ENCODE assay signal across 8 mouse cellular contexts in genomic region chr3:27862821-27863740, GRCm38 (mm10). TPM values are rescaled to one million over a fixed set of nuclear protein-coding genes. Genes with fewer than 3 reads are reported as not detected.
DNase-seq lines count a peak whose midpoint lies in the region; ATAC-seq and TF ChIP-seq lines count a peak whose summit lies in the region.

No protein-coding gene starts in this region.

- no peaks in the 10 kb centered on the region for H3K79me3 ChIP-seq in C2C12 (ENCODE audit: low read depth)

- no peak for TF ChIP-seq POLR2A in cerebellum, adult 2 months (IDR thresholded peaks at IDR 0.05; ENCODE audit: borderline replicate concordance, insufficient read depth, low read length)
- no peak for TF ChIP-seq POLR2A in olfactory bulb, adult 2 months (IDR thresholded peaks at IDR 0.05; ENCODE audit: insufficient read depth, low read depth, low read length)

- peak overlapping the region; percentile 25 for H3ac ChIP-seq in C2C12 (ENCODE audit: control insufficient read depth, insufficient read length, low read depth)

- no peak overlapping the region for H3K27ac ChIP-seq in cerebellum, adult 2 months (ENCODE audit: insufficient read depth, low read length)
- peak overlapping the region; percentile 46 for H3K27ac ChIP-seq in layer of hippocampus, adult 2 months
- peak overlapping the region; percentile 77 for H3K27ac ChIP-seq in liver, postnatal 0 days (ENCODE audit: low read depth)
- no peak overlapping the region for H3K27ac ChIP-seq in olfactory bulb, adult 2 months (ENCODE audit: insufficient read depth, low read depth, low read length)

- no peak overlapping the region for H3K4me3 ChIP-seq in C2C12 (ENCODE audit: insufficient read depth, poor library complexity, severe bottlenecking)
- peak overlapping the region; percentile 40 for H3K4me3 ChIP-seq in cerebellum, adult 2 months (replicated peaks; ENCODE audit: insufficient read depth, low read depth, low read length)
- H3K4me3 ChIP-seq in layer of hippocampus, adult 2 months: peak overlapping the region; percentile 55
- peak overlapping the region; percentile 19 for H3K4me3 ChIP-seq in liver, postnatal 0 days (ENCODE audit: low read depth, low read length)
- peak overlapping the region; percentile 34 for H3K4me3 ChIP-seq in olfactory bulb, adult 2 months (ENCODE audit: insufficient read depth, low read depth, low read length)

- no peaks in the 10 kb centered on the region for H3K36me3 ChIP-seq in C2C12 (ENCODE audit: control insufficient read depth, insufficient read depth)
- H3K36me3 ChIP-seq in liver, postnatal 0 days (replicated peaks; ENCODE audit: insufficient read depth, low read length): no peaks in the 10 kb centered on the region

- no peak for TF ChIP-seq EP300 in liver, postnatal 0 days (IDR thresholded peaks at IDR 0.05; ENCODE audit: low read depth)

- H3K9ac ChIP-seq in liver, postnatal 0 days (replicated peaks): peak overlapping the region; percentile 36; the same call in 1 of the 2 replicates

- 14% methylated on average over 16 of the region's 16 CpGs for WGBS in cerebellum, adult 2 months
- WGBS in liver, postnatal 0 days (ENCODE audit: insufficient replicate concordance): 7% methylated on average over 16 of the region's 16 CpGs
- 7% methylated on average over 16 of the region's 16 CpGs for WGBS in olfactory bulb, adult 2 months

- no peak for TF ChIP-seq CTCF in C2C12 (IDR thresholded peaks at IDR 0.05; ENCODE audit: control insufficient read depth, insufficient read depth, insufficient read length)
- TF ChIP-seq CTCF in cerebellum, adult 2 months (IDR thresholded peaks at IDR 0.05; ENCODE audit: borderline replicate concordance, insufficient read depth, low read depth, low read length): no peak; the same call in 1 of the 2 replicates
- peak; percentile 72 for TF ChIP-seq CTCF in layer of hippocampus, adult 2 months (conservative IDR thresholded peaks at IDR 0.05)
- peak; percentile 39 for TF ChIP-seq CTCF in liver, postnatal 0 days (IDR thresholded peaks at IDR 0.05; ENCODE audit: low read depth)
- no peak for TF ChIP-seq CTCF in olfactory bulb, adult 2 months (IDR thresholded peaks at IDR 0.05; ENCODE audit: insufficient read depth, low read depth, low read length)

- peak; percentile 100 for ATAC-seq in frontal cortex, adult (ENCODE audit: low TSS enrichment)
- peak; percentile 91 for ATAC-seq in liver, postnatal 0 days
- no peak for ATAC-seq in activated CD4-positive, CD25-positive, alpha-beta regulatory T cell, adult 4 months

- no peaks in the 10 kb centered on the region; the same call in 1 of the 2 replicates for H3K4me1 ChIP-seq in cerebellum, adult 2 months (ENCODE audit: control insufficient read depth, insufficient read depth, low read length)
- H3K4me1 ChIP-seq in liver, postnatal 0 days (ENCODE audit: insufficient read depth): peaks cover 16% of the 10 kb centered on the region
- peaks cover 9% of the 10 kb centered on the region; the same call in 1 of the 2 replicates for H3K4me1 ChIP-seq in olfactory bulb, adult 2 months (ENCODE audit: control insufficient read depth, insufficient read depth, low read length)

- H3K9me3 ChIP-seq in liver, postnatal 0 days (ENCODE audit: low read length): no peaks in the 10 kb centered on the region

- H3K27me3 ChIP-seq in C2C12 (ENCODE audit: control insufficient read depth, insufficient read depth, insufficient read length): no peaks in the 10 kb centered on the region
- no peaks in the 10 kb centered on the region; the same call in 1 of the 2 replicates for H3K27me3 ChIP-seq in cerebellum, adult 2 months (ENCODE audit: control insufficient read depth, insufficient read depth, low read length)
- H3K27me3 ChIP-seq in liver, postnatal 0 days (ENCODE audit: insufficient read depth, low read length): no peaks in the 10 kb centered on the region

- no peaks in the 10 kb centered on the region for H3K79me2 ChIP-seq in C2C12 (ENCODE audit: control insufficient read depth, insufficient read depth)

- DNase-seq in cerebellum, adult 2 months: peak; percentile 30 to 33
- DNase-seq in heart, postnatal 4 days: peak; percentile 79
- DNase-seq in layer of hippocampus, adult 2 months (ENCODE audit: low spot score in 2 of 2): peak; percentile 47
- peak; percentile 50 for DNase-seq in liver, postnatal 0 days

- H3K4me2 ChIP-seq in liver, postnatal 0 days (ENCODE audit: low read depth, low read length): peak overlapping the region; percentile 66

TF ChIP-seq in C2C12, 6 proteins besides CTCF, POLR2A, EP300 and RAD21:
- TF ChIP-seq USF1 (IDR thresholded peaks at IDR 0.05; ENCODE audit: low read depth) (no peak), CEBPB (IDR thresholded peaks at IDR 0.05; ENCODE audit: low read depth) (peak; percentile 54)
TF ChIP-seq in C2C12: peak in this region for 1.

RNA-seq across cellular contexts. Expression of gene Tmem212, which starts 33.1 kb away (rescaled TPM):
- not detected for polyA plus RNA-seq in C2C12 (2012; fragmentation: generic; extraction: Trizol)
- polyA plus RNA-seq in cerebellum, adult 2 months (2012; rRNA removed): 1.6 and 4.5 TPM in 2 replicates
- total RNA-seq in heart, postnatal 4 days (2021): not detected
- total RNA-seq in layer of hippocampus, adult 2 months (2021): 1 to 10 TPM in 1 of 2 experiments, under 1 TPM in 1; 0.88 to 2.2 TPM
- 0.21 and 0.26 TPM in 2 replicates for polyA plus RNA-seq in liver, postnatal 0 days (2015; fragmentation: Nextera tagmentation; extraction: Ambion mirVana)
- polyA plus RNA-seq in olfactory bulb, adult 2 months (2012; ENCODE audit: insufficient read depth, insufficient read length, low replicate concordance, missing spikeins): not detected in 2 replicates
- not detected for polyA plus RNA-seq in activated CD4-positive, CD25-positive, alpha-beta regulatory T cell, adult 4 months (2017; shearing (Covaris generic))

Comparison
In these comparisons a context has a peak if more than half of its experiments do, and no peak if none do; other contexts are left out.
1. CTCF ChIP-seq: peak in layer of hippocampus, adult 2 months (single experiment) and liver, postnatal 0 days (single experiment); none in C2C12 (single experiment), cerebellum, adult 2 months (single experiment) and olfactory bulb, adult 2 months (single experiment).
2. H3K27ac ChIP-seq: peak in layer of hippocampus, adult 2 months (single experiment) and liver, postnatal 0 days (single experiment); none in cerebellum, adult 2 months (single experiment) and olfactory bulb, adult 2 months (single experiment).
3. Peak in every context shown above with its lines, with median percentiles within 50 percentile points of each other: DNase-seq.